Mouse (Mus musculus): Measurements from ENCODE around the gene Park7.

The Park7 gene

GRCm38 (mm10) chr4:150914290-150914733, at the start of gene Park7, which contains the start of gene Tnfrsf9:
Park7 (minus strand) TSS chr4:150914437.
Tnfrsf9 (plus strand) TSS chr4:150914562.
- DNase-seq, result peak; percentile 99

- no peak for DNase-seq
These were observed 49.5 kb upstream of the Park7 start for GRCm38 (mm10) chr4:150963711-150964110.

- no peak for DNase-seq
These were observed 48.0 kb upstream of the Park7 start for GRCm38 (mm10) chr4:150962231-150962630.

- DNase-seq, result no peak
These were observed 44.3 kb upstream of the Park7 start for GRCm38 (mm10) chr4:150958536-150958935.

- no peak for DNase-seq
These were observed 42.8 kb upstream of the Park7 start for GRCm38 (mm10) chr4:150957106-150957458.

- peak; percentile 12 for DNase-seq
These were observed 42.3 kb upstream of the Park7 start for GRCm38 (mm10) chr4:150956369-150957105.

- DNase-seq, result no peak
These were observed 36.7 kb upstream of the Park7 start for GRCm38 (mm10) chr4:150950972-150951371.

GRCm38 (mm10) chr4:150944707-150945106, 30.5 kb upstream of the Park7 start:
- no peak for DNase-seq

- no peak for DNase-seq
These were observed 25.9 kb upstream of the Park7 start for GRCm38 (mm10) chr4:150939991-150940651.

GRCm38 (mm10) chr4:150938063-150938452, 23.8 kb upstream of the Park7 start:
- no peak for DNase-seq

GRCm38 (mm10) chr4:150937293-150938062, 23.2 kb upstream of the Park7 start:
- peak; percentile 17 for DNase-seq

- no peak for DNase-seq
These were observed 19.3 kb upstream of the Park7 start for GRCm38 (mm10) chr4:150933503-150933902.

- DNase-seq, result no peak
These were observed 13.6 kb upstream of the Park7 start for GRCm38 (mm10) chr4:150927789-150928188.

GRCm38 (mm10) chr4:150926924-150927705, 12.9 kb upstream of the Park7 start:
- peak; percentile 65 for DNase-seq

- peak; percentile 22 for DNase-seq
These were observed 11.7 kb upstream of the Park7 start for GRCm38 (mm10) chr4:150925923-150926322.

GRCm38 (mm10) chr4:150924936-150925335, 10.7 kb upstream of the Park7 start:
- DNase-seq, result no peak

GRCm38 (mm10) chr4:150924308-150924707, 10.1 kb upstream of the Park7 start:
- DNase-seq, result no peak

- no peak for DNase-seq
These were observed 7.0 kb upstream of the Park7 start for GRCm38 (mm10) chr4:150921206-150921605.

- DNase-seq, result no peak
These were observed 3.2 kb upstream of the Park7 start for GRCm38 (mm10) chr4:150917336-150918027.

GRCm38 (mm10) chr4:150915181-150915906, 1.1 kb upstream of the Park7 start:
- no peak for DNase-seq

- DNase-seq, result no peak
These were observed 494 bp downstream of the Park7 start for GRCm38 (mm10) chr4:150913743-150914142.

Measured in embryo, embryonic 11 days (tissue).